Mouse (Mus musculus): ENCODE results near the gene Ypel4.
"Not testable (repeated sequence)": the region's sequence is repeated elsewhere in the genome, so short reads cannot be mapped to it uniquely, and the experiment has no call there.

- TF ChIP-seq POLR2A (IDR thresholded peaks at IDR 0.05; ENCODE audit: control insufficient read depth, low read depth, low read length); CTCF (IDR thresholded peaks at IDR 0.05; ENCODE audit: control insufficient read depth, insufficient read depth, insufficient replicate concordance, low read depth, low read length): not testable (repeated sequence)
Observed at GRCm38 (mm10) chr2:84728191-84728590, 5.7 kb upstream of the Ypel4 start.

All from testis, adult 2 months (tissue).